Mouse (Mus musculus) inflammation-experienced regulatory T-cells (primary cell): ENCODE results near the gene Atp13a3. TPM values are rescaled to one million over a fixed set of nuclear protein-coding genes. Genes with fewer than 3 reads are reported as not detected.

Experiments used
- polyA plus RNA-seq, 2 experiments: library from polyadenylated mRNA; unstranded; fragments of 100-300 nt; shearing (Covaris generic); gene quantifications; one replicate each; pipeline ENCODE4 v1.2.1; 2017

The Atp13a3 gene
- 10 to 100 TPM; 37.9 to 47.6 TPM for polyA plus RNA-seq

DNA sequence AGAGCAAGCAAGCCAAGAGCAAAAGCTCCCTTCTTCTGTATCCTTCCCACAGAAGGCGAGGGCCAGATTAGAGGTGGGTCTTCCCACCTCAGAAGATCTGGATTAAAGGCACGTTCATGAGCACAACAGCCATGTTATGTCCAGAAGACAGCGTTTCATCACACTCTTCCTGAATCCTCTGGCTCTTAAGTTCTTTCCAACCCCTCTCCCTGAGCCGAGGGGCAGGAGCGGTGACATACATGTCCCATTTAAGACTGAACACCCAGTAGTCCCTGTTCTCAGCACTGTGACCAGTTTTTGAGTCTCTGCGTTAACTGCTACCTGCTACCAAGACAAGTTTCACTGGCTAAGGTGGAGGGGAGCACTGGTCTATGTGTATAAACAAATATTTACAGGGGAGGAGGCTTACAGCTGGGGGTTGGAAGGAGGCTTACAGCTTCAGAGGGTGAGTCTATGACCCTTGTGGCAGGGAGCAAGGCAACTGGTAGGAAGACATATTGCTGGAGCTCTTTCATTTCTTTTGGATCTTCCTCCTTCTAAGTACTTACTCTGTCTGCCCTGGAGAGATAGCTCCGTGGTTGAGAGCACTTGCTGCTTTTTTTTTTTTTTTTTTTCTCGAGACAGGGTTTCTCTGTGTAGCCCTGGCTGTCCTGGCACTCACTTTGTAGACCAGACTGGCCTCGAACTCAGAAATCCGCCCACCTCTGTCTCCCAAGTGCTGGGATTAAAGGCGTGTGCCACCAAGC is at the start of gene Atp13a3:
Gene Atp13a3 (minus strand): TSS at position 51 of the 746 bp plus-strand sequence.

DNA sequence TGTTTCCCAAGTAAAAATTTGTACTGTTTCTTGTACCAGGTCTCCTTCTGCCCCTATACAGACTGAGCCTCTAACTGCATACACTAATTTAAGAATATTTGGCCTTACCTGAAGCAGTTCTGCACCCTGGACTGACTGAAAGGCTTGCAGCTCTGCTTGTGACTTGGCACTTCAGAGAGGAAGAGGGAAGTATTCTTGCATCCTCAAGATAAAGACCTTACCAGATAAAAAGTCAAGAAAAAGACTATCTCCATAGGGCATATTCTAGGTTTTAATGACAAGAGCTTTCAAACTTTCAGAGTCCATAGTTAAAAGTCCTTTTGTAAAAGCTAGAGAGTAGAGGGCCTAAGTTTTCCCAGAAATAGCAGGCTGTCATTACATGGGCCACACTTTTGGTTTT is 95.1 kb downstream of the Atp13a3 start, which contains the start of gene Gp5:
Gene Gp5 (minus strand): TSS at position 133 of the 400 bp plus-strand sequence.

DNA sequence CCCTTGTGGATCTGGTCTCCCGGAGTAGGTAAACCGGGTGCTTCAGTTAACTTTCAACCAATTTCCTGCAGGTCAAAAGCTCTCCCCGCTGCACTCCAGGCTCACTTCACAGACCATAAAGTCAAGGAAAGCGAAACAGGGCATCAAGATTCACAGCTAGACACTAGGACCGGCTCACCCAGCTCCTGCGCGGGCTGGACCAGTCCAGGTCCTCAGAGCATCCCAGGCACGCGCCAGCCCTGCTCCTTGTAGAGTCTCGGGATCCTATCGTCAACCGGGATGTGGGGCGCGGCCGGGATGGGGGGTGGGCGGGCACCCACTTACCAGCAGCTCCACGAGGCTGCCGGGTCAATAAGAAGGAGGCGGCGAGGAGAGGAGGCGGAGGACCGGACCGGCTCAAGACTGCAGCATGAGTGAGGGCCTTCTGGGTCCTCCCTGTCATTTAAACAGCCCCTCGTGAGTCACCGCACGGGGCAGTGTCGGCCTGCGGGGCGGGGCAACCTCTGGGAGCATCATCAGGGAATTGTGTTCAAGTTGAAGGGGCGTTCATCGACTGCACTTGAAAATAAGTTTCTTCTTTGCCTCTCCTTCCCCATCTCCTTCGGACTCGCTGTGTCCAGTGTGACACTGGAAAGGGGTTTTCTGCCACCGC is 122.8 kb downstream of the Atp13a3 start, which contains the start of gene Lrrc15:
Gene Lrrc15 (minus strand): TSS at position 413 of the 652 bp plus-strand sequence.

DNA sequence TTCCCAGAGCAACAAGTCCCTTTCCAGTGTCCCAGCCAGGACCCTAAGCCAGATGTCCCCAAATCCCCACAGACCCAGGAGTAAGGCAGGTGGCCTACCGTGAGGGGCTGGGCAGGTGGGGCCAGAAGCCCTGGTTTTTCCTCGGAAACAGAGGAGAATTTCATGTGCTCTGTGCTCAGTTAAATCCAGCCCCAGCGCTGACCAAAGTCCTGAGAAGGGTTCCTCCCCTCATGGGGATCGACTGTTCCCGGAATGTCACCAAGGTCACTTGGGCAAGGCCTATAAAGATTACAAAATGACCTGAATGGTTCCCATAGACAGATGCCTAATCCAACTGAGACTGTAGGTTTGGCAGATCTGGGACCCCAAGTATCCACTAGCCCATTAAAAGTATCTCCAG is 138.4 kb downstream of the Atp13a3 start, which contains the start of gene Cpn2:
Gene Cpn2 (minus strand): TSS at position 141 of the 400 bp plus-strand sequence.

Other genes with a start within 250 kb of the Atp13a3 start
- under 1 TPM; 0.07 to 0.69 TPM for gene Cpn2, start 138.5 kb downstream of the Atp13a3 start, polyA plus RNA-seq
- under 1 TPM; 0.04 to 0.27 TPM for gene Lrrc15, start 122.7 kb downstream of the Atp13a3 start, polyA plus RNA-seq
- gene Gp5, start 95.2 kb downstream of the Atp13a3 start, polyA plus RNA-seq: 1 to 10 TPM in 1 of 2 experiments, under 1 TPM in 1; 0.35 to 3.1 TPM
- gene Tmem44, start 144.9 kb upstream of the Atp13a3 start, polyA plus RNA-seq: 1 to 10 TPM in 1 of 2 experiments, under 1 TPM in 1; 0.40 to 1.3 TPM
- gene Lsg1, start 181.6 kb upstream of the Atp13a3 start, polyA plus RNA-seq: 10 to 100 TPM; 65.5 to 81.6 TPM
- gene Fam43a, start 193.7 kb upstream of the Atp13a3 start, polyA plus RNA-seq: 1 to 10 TPM; 3.7 to 9.8 TPM